Mouse (Mus musculus) stomach, embryonic 16.5 days (tissue): ENCODE measurements at regions not wholly inside any gene's neighbourhood (a gene's known extent, or its start where the extent isn't known, plus 50 kb on each side); places are given as distances from the start of the nearest gene placed in this dataset.

Source experiments
- ATAC-seq: fragments of 200-750 bp; cut with Nextera tagmentation; 2 replicates; pipeline ENCODE4 v1.8.0; 2017; ENCODE audit warnings: moderate number of reproducible peaks, moderate TSS enrichment; ENCODE audit not compliant: insufficient read depth, low FRiP score
- H3K27ac ChIP-seq: fragments of 300-500 bp; sonication (generic); 2 replicates; pipeline ENCODE4 v1.5.1; 2014; ENCODE audit warnings: low read length
- H3K27me3 ChIP-seq: fragments of 300-500 bp; sonication (generic); 2 replicates; pipeline ENCODE4 v1.6.1; 2014; ENCODE audit warnings: low read length, control low read depth, mixed read lengths; ENCODE audit not compliant: control insufficient read depth, insufficient read depth
- H3K36me3 ChIP-seq: fragments of 300-500 bp; sonication (generic); 2 replicates; pipeline ENCODE4 v1.6.1; 2014; ENCODE audit warnings: low read length; ENCODE audit not compliant: control insufficient read depth, insufficient read depth
- H3K4me1 ChIP-seq: fragments of 300-500 bp; sonication (generic); 2 replicates; pipeline ENCODE4 v1.6.1; 2014; ENCODE audit warnings: low read length, control low read depth, mixed read lengths; ENCODE audit not compliant: control insufficient read depth, insufficient read depth
- H3K4me2 ChIP-seq: fragments of 300-500 bp; sonication (generic); 2 replicates; pipeline ENCODE4 v1.6.1; 2014; ENCODE audit warnings: low read depth, low read length, mixed read lengths
- H3K4me3 ChIP-seq: fragments of 300-500 bp; sonication (generic); replicated peaks from 2 replicates; pipeline ENCODE4 v1.5.1; 2014; ENCODE audit warnings: mild to moderate bottlenecking, low read length
- H3K9ac ChIP-seq: fragments of 300-500 bp; sonication (generic); 2 replicates; pipeline ENCODE4 v1.6.1; 2014; ENCODE audit warnings: low read length
- H3K9me3 ChIP-seq: fragments of 300-500 bp; sonication (generic); replicated peaks from 2 replicates; pipeline ENCODE4 v1.6.1; 2016; ENCODE audit warnings: low read length, control low read depth; ENCODE audit not compliant: control insufficient read depth
- WGBS: fragments of 180-500 bp; shearing (Covaris S2); extraction: QIAGEN DNeasy Blood & Tissue Kit; methylation state at CpG from one replicate; pipeline ENCODE4 v1.1.7; 2014; 5-methylcytosine and 5-hydroxymethylcytosine counted together

DNA sequence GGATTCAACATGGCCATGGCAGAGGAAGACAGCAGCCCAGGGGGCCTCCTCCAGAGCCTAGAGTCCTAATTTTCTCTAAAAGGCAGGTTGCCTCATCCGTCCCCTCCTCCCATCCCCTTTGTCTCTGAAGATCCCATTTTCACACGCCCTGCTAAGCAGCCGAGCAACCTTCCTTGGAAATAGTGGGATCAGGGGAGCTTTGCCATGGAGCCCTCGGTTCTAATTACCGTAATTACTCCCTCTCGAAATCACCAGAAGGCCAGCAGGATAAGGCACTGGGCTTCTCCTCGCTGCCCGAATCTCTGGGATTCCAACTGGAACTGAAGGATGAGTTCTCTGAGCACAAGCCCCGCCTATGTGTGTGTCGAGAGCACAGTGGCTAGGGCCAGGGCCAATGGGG lies 63.5 kb upstream of the Irx3 start:
- Histone ChIP-seq H3K4me2 (no peak overlapping the region), H3K9me3 (no peaks in the 10 kb centered on the region), H3K4me1 (no peaks in the 10 kb centered on the region), H3K36me3 (no peaks in the 10 kb centered on the region), H3K4me3 (no peak overlapping the region), H3K9ac (no peak overlapping the region), H3K27me3 (peaks cover 2% of the 10 kb centered on the region; the same call in 1 of the 2 replicates), H3K27ac (no peak overlapping the region)
- WGBS, result 26% methylated on average over 10 of the region's 10 CpGs
- no peak for ATAC-seq

DNA sequence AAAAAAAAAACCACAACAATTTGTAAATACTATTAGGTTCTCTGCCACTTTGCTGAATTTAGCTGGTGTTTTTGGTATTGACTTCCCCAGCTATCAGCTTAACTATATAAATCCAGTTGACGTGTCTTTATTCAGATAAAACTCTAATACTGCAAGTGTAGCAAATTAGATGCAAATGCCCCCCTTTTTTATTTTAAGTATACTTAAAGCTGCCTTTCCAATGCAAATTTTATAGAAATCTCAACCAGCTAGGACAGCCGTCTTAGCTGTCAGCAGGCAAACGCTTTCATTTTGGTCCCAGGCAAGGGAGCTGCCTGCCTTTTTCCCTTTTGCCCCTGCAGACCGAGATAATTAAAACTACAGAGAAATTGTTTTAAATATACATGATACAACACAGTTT lies 61.6 kb upstream of the Irx3 start:
- WGBS, result 55% methylated on average over 4 of the region's 4 CpGs

DNA sequence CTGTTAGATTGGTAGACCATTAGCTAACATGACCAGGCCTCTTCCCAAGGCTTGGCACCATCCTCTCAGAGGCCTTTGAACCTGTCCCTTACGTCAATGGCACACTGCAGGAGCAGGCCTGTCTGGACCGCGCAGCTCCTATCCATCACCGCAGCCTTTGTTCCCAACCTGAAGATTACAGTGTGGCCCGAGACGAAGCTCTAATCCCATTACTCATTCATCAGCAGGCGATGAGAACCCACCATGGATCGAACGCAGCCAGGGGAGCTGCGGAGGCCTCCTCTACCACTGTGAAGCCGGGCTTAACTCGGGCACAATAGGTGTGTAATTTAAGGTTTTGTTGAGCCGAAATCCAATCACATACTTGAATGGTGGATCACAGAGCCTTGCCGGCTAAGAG lies 54.0 kb upstream of the Irx3 start:
- 58% methylated on average over 14 of the region's 14 CpGs for WGBS
- Histone ChIP-seq H3K4me1 (no peaks in the 10 kb centered on the region), H3K36me3 (no peaks in the 10 kb centered on the region), H3K9ac (no peak overlapping the region), H3K27ac (no peak overlapping the region), H3K9me3 (no peaks in the 10 kb centered on the region), H3K4me3 (no peak overlapping the region), H3K4me2 (no peak overlapping the region), H3K27me3 (no peaks in the 10 kb centered on the region)
- ATAC-seq, result no peak

More for the DNA sequence above, 61.6 kb upstream of the Irx3 start:
- Histone ChIP-seq H3K9me3 (no peaks in the 10 kb centered on the region), H3K27ac (no peak overlapping the region), H3K36me3 (no peaks in the 10 kb centered on the region), H3K27me3 (peaks cover 2% of the 10 kb centered on the region; the same call in 1 of the 2 replicates), H3K9ac (no peak overlapping the region), H3K4me3 (no peak overlapping the region), H3K4me2 (no peak overlapping the region), H3K4me1 (no peaks in the 10 kb centered on the region)
- no peak for ATAC-seq

DNA sequence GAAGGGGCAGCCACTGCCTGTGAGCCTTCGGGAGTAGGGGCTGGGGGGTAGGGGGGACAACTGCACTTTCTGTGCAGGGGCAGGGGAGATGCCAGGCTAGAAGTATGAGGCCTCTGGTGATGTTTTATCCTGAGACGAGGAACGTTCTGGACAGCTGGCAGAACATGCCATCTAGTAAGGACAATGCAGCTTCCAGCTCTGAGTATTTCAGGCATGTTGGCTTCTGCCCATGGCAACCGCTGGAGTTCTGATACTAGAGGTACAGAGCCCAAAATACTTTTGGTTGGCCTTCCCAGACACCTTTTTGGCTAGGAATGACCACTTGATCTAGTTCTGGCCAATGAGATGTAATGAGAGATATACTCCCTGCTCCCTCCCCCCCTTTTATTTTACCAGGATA lies 52.5 kb upstream of the Irx3 start:
- no peaks in the 10 kb centered on the region for H3K9me3 ChIP-seq
- H3K27ac ChIP-seq, result no peak overlapping the region
- no peak overlapping the region for H3K4me3 ChIP-seq
- H3K36me3 ChIP-seq, result no peaks in the 10 kb centered on the region
- no peak overlapping the region for H3K9ac ChIP-seq
- no peak for ATAC-seq
- no peaks in the 10 kb centered on the region for H3K4me1 ChIP-seq
- 76% methylated on average over 4 of the region's 4 CpGs for WGBS
- H3K27me3 ChIP-seq, result no peaks in the 10 kb centered on the region
- no peak overlapping the region for H3K4me2 ChIP-seq

DNA sequence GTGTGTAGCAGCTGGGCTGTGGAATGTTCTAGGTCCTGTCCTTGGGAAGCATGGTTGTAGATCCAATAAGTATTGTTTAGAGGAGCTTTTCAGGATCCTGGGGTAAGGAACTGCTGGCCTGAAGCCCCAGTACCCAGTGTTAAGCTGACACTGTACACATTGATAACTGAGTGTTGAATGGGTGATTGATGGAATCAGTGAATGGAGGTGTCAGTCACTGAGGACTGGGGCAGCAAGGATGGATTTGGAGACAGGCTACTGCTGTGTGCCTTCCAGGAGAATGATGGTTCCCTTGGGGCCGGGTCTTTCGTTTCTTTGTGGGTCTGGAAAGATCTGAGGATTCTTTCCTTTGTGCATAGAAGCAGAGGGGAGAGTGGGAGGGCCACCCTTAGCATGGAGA lies 51.9 kb upstream of the Irx3 start:
- H3K27ac ChIP-seq, result no peak overlapping the region
- WGBS, result 55% methylated on average over 2 of the region's 2 CpGs
- no peaks in the 10 kb centered on the region for H3K9me3 ChIP-seq
- H3K4me2 ChIP-seq, result no peak overlapping the region
- no peaks in the 10 kb centered on the region for H3K27me3 ChIP-seq
- H3K9ac ChIP-seq, result no peak overlapping the region
- no peaks in the 10 kb centered on the region for H3K36me3 ChIP-seq
- ATAC-seq, result no peak
- H3K4me1 ChIP-seq, result no peaks in the 10 kb centered on the region
- no peak overlapping the region for H3K4me3 ChIP-seq

DNA sequence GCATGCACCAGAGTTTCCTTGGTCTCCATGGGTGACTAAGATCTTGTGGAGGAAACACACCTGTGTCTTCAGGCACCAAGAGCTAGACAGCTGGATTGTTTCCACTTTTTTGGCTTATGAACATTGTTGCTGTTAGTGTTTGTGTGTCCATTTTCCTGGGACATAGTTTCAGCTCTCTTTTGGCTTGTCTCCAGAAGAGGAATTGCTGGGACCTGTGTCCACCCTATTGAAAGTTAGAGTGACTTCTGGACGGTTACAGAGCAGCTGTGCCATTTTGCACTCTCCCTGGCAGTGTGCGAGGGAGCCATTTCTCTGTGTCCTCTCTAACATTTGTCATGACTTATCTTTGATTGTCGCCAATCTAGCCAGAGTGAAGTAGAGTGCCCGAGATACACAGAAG lies 51.5 kb upstream of the Irx3 start:
- Histone ChIP-seq H3K27ac (no peak overlapping the region), H3K27me3 (no peaks in the 10 kb centered on the region), H3K4me3 (no peak overlapping the region), H3K4me1 (no peaks in the 10 kb centered on the region), H3K4me2 (no peak overlapping the region), H3K9ac (no peak overlapping the region), H3K9me3 (no peaks in the 10 kb centered on the region), H3K36me3 (no peaks in the 10 kb centered on the region)
- no peak for ATAC-seq
- 56% methylated on average over 4 of the region's 4 CpGs for WGBS
